Mouse (Mus musculus): ENCODE measurements around the gene Pax7. TPM values are rescaled to one million over a fixed set of nuclear protein-coding genes. Genes with fewer than 3 reads are reported as not detected.

Gene Pax7
- total and polyA plus RNA-seq, 3 experiments, result not detected

GRCm38 (mm10) chr4:139761911-139762310 lies 71.4 kb downstream of the Pax7 start:
- H3K4me1 ChIP-seq (ENCODE audit: control insufficient read depth in 1 of 2, insufficient read depth in 2 of 2, low read length in 2 of 2), result no peaks in the 10 kb centered on the region
- TF ChIP-seq POLR2AphosphoS5 (IDR thresholded peaks at IDR 0.05; ENCODE audit: borderline replicate concordance, low read depth, low read length) (no peak), KAT2A (conservative IDR thresholded peaks at IDR 0.05; ENCODE audit: low read depth, low read length) (no peak), USF2 (IDR thresholded peaks at IDR 0.05; ENCODE audit: borderline replicate concordance in 1 of 2, insufficient read depth in 1 of 2, low read depth in 1 of 2, low read length in 2 of 2) (no peak), ZMIZ1 (IDR thresholded peaks at IDR 0.05; ENCODE audit: low read depth, low read length) (no peak), MAZ (IDR thresholded peaks at IDR 0.05; ENCODE audit: low read depth, low read length) (no peak), CTCF (IDR thresholded peaks at IDR 0.05 in 2 of 3, conservative IDR thresholded peaks at IDR 0.05 in 1 of 3; ENCODE audit: control insufficient read depth in 1 of 3, insufficient read depth in 1 of 3, low read depth in 2 of 3, low read length in 3 of 3, poor library complexity in 1 of 3, severe bottlenecking in 1 of 3) (no peak), UBTF (IDR thresholded peaks at IDR 0.05; ENCODE audit: borderline replicate concordance, insufficient read depth, low read depth, low read length) (no peak), TBP (IDR thresholded peaks at IDR 0.05; ENCODE audit: low read depth, low read length) (no peak), MYB (IDR thresholded peaks at IDR 0.05; ENCODE audit: low read depth, low read length) (no peak), MAFK (IDR thresholded peaks at IDR 0.05; ENCODE audit: borderline replicate concordance, low read depth, low read length) (no peak), SIN3A (IDR thresholded peaks at IDR 0.05; ENCODE audit: low read length) (no peak), RCOR1 (IDR thresholded peaks at IDR 0.05; ENCODE audit: low read depth, low read length) (no peak), POLR2AphosphoS2 (IDR thresholded peaks at IDR 0.05; ENCODE audit: low read length) (no peak), SMC3 (IDR thresholded peaks at IDR 0.05; ENCODE audit: low read depth, low read length) (no peak)
- H3K36me3 ChIP-seq (ENCODE audit: control insufficient read depth in 1 of 2, insufficient read depth in 2 of 2, low read length in 2 of 2), result no peaks in the 10 kb centered on the region
- no peaks in the 10 kb centered on the region for H3K79me2 ChIP-seq (ENCODE audit: control insufficient read depth, insufficient read depth, low read length, poor library complexity)
- H3K27ac ChIP-seq (ENCODE audit: control insufficient read depth, low read depth, low read length), result no peak overlapping the region
- H3K9ac ChIP-seq (ENCODE audit: control insufficient read depth, low read depth, low read length, poor library complexity, severe bottlenecking), result no peak overlapping the region
- no peaks in the 10 kb centered on the region for H3K27me3 ChIP-seq (ENCODE audit: control insufficient read depth in 1 of 2, insufficient read depth in 2 of 2, low read length in 2 of 2)
- DNase-seq (ENCODE audit: low read depth, low spot score), result no peak
- no peaks in the 10 kb centered on the region; the same call in 1 of the 2 replicates for H3K9me3 ChIP-seq (replicated peaks; ENCODE audit: insufficient read depth, low read length)
- H3K4me3 ChIP-seq (ENCODE audit: control insufficient read depth in 1 of 2, insufficient read depth in 1 of 2, low read depth in 2 of 2, low read length in 2 of 2), result no peak overlapping the region

GRCm38 (mm10) chr4:139760736-139761135 lies 72.6 kb downstream of the Pax7 start:
- TF ChIP-seq ZKSCAN1 (IDR thresholded peaks at IDR 0.05; ENCODE audit: low read depth, low read length) (no peak), POLR2AphosphoS5 (IDR thresholded peaks at IDR 0.05; ENCODE audit: borderline replicate concordance, low read depth, low read length) (no peak), BHLHE40 (IDR thresholded peaks at IDR 0.05; ENCODE audit: borderline replicate concordance, low read depth, low read length) (no peak), SIN3A (IDR thresholded peaks at IDR 0.05; ENCODE audit: low read length) (no peak), EP300 (IDR thresholded peaks at IDR 0.05; ENCODE audit: low read depth in 1 of 2, low read length in 2 of 2) (no peak), RAD21 (IDR thresholded peaks at IDR 0.05; ENCODE audit: low read depth, low read length) (no peak), HCFC1 (IDR thresholded peaks at IDR 0.05; ENCODE audit: low read depth, low read length) (no peak), ETS1 (IDR thresholded peaks at IDR 0.05; ENCODE audit: low read depth, low read length) (no peak), POLR2AphosphoS2 (IDR thresholded peaks at IDR 0.05; ENCODE audit: low read length) (no peak), USF1 (IDR thresholded peaks at IDR 0.05; ENCODE audit: low read depth, low read length) (no peak), MYC (IDR thresholded peaks at IDR 0.05; ENCODE audit: low read depth, low read length) (no peak), ZMIZ1 (IDR thresholded peaks at IDR 0.05; ENCODE audit: low read depth, low read length) (no peak)
- no peaks in the 10 kb centered on the region for H3K27me3 ChIP-seq (ENCODE audit: control insufficient read depth in 1 of 2, insufficient read depth in 2 of 2, low read length in 2 of 2)

More at GRCm38 (mm10) chr4:139760736-139761135, 72.6 kb downstream of the Pax7 start:
- no peaks in the 10 kb centered on the region for H3K36me3 ChIP-seq (ENCODE audit: control insufficient read depth in 1 of 2, insufficient read depth in 2 of 2, low read length in 2 of 2)
- H3K4me1 ChIP-seq (ENCODE audit: control insufficient read depth in 1 of 2, insufficient read depth in 2 of 2, low read length in 2 of 2), result no peaks in the 10 kb centered on the region
- no peak for DNase-seq (ENCODE audit: low read depth, low spot score)
- no peaks in the 10 kb centered on the region; the same call in 1 of the 2 replicates for H3K9me3 ChIP-seq (replicated peaks; ENCODE audit: insufficient read depth, low read length)
- no peak overlapping the region for H3K4me3 ChIP-seq (ENCODE audit: control insufficient read depth in 1 of 2, insufficient read depth in 1 of 2, low read depth in 2 of 2, low read length in 2 of 2)
- no peak overlapping the region for H3K27ac ChIP-seq (ENCODE audit: control insufficient read depth, low read depth, low read length)
- no peak overlapping the region for H3K9ac ChIP-seq (ENCODE audit: control insufficient read depth, low read depth, low read length, poor library complexity, severe bottlenecking)
- no peaks in the 10 kb centered on the region for H3K79me2 ChIP-seq (ENCODE audit: control insufficient read depth, insufficient read depth, low read length, poor library complexity)
